Mouse (Mus musculus) lung, adult 2 months (tissue): ENCODE data around the gene Col20a1.

Source experiments
- CTCF ChIP-seq: fragments of 200-500 bp; IDR thresholded peaks from 2 replicates; pipeline ENCODE4 v1.5.1; 2011; ENCODE audit warnings: mild to moderate bottlenecking, low read length, control low read depth; ENCODE audit not compliant: insufficient read depth
- POLR2A ChIP-seq: fragments of 200-500 bp; IDR thresholded peaks from 2 replicates; pipeline ENCODE4 v1.6.1; 2011; ENCODE audit warnings: low read depth, mild to moderate bottlenecking, control low read depth, low read length, borderline replicate concordance; ENCODE audit errors: extremely low read depth

GRCm38 (mm10) chr2:180949947-180950346, 36.4 kb upstream of the Col20a1 start:
- TF ChIP-seq CTCF (no peak), POLR2A (no peak)
